Mouse (Mus musculus) lung, postnatal 10 days (tissue): ENCODE data around the gene Lonp2.

ENCODE experiments used
- DNase-seq: peaks from one replicate; pipeline ENCODE4 v3.0.0; 2021

Gene Lonp2

DNA sequence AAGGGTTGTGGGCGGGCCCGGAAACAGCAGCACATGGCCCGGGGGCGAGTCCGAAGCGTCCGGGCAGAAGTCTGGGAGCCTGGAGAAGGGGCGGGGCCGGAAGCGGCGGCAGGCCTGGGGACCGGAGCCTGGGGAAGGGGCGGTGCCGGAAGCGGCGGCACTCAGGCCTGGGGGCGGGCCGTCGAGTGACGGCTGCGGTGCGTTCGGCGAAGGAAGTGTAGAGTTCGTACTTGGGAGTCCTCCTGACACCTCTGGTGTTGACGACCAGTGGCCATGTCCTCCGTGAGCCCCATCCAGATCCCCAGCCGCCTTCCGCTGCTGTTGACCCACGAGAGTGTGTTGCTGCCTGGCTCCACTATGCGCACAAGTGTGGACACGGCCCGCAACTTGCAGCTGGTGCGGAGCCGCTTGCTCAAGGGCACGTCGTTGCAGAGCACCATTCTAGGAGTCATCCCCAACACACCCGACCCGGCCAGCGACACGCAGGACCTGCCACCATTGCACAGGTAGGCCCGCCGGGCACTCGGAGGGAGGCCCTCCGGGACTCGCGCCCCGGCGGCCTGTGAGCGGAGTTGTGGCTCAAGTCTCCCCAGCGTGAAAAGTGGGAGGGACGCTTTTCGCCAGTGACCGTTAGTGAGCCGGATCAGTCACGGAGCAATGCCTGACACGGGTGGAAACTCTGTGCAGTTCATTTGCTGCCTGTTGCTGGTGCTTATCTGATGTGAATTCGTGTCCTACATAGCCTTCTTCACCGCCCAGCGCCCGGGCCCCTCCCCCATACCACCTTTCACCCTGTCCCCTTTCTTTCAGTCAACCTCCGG, at the start of gene Lonp2:
Gene Lonp2 (plus strand): TSS at position 133 of the 821 bp plus-strand sequence.
- DNase-seq = peak; percentile 99

DNA sequence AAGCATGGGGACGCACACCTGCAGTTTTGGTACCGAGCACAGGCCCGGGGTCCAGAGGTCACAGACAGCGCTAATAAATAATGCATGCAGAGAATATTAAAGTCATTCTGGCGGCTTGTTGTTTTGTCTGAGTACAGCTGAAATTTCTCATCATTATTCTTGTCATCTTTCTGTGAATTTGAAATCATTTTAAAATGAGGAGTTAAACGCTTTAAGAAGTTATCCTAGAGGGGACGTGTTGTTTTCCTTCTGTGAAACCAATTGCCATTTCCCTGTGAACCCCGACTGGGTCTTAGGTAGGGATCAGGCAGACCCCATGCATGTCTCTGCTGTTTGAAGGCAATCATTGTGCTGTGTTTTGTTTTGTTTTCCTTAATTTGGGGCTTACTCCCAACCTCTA, 46.3 kb upstream of the Lonp2 start:
- DNase-seq = no peak

DNA sequence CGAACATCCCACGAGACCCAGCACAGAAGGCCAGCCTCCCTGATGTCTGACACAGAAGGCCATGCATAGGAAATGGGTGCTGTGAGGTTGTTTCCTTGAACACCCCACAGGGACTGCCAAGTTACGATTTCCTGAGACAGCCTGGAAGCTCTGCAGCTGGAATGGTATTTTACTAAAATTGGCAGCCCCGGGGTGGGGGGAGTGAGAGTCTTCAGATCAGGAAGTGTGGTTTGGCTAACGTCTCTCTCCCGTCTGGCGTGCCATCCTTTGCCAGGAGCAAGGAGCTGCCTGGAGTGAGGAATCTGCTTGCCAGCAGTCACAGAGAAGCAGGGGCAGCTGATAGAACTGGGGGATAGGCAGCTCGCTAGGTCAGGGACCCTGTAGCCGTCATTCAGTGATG, 45.8 kb upstream of the Lonp2 start:
- peak; percentile 75 for DNase-seq

DNA sequence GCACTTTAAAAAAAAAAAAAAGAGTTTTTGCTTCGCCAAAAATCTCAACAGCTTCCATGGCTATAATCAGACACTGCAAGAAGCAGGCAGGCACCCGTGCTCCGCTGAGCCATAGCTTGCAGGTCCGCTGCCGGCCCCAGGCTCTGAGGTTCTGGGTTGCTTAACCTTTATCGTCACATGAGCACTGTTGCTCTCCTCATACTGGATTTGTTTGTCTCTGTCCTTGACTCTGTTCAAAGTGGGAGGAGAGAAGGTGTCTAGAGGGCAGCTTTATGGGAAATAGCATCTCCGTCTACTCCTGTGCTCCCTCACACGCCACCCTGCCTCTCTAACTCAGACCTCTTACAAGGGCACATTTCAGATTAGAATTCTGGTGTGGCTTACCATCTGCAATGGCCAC, 45.1 kb upstream of the Lonp2 start:
- DNase-seq = peak; percentile 17

DNA sequence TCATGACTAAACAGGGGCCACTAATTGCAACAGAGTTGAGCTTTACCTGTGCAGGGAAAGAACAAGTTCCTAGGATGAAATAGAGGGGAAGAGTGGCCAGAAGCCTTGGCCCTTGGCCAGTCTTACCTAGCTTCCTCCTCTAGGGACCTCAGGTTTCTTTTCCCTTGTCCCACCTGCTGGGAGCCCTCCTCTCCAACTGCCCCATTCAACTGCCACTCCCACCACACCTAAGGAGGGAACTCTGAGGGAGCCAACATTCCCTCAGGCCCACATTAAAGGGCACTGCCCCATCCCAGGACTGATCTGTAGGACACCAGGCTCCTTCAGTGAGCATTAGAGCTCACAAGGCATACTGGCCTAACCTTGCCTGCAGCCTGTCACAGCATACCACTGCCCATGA, 43.4 kb upstream of the Lonp2 start, which contains the start of gene Abcc12:
Gene Abcc12 (minus strand): TSS at position 229 of the 400 bp plus-strand sequence.
- DNase-seq = no peak

DNA sequence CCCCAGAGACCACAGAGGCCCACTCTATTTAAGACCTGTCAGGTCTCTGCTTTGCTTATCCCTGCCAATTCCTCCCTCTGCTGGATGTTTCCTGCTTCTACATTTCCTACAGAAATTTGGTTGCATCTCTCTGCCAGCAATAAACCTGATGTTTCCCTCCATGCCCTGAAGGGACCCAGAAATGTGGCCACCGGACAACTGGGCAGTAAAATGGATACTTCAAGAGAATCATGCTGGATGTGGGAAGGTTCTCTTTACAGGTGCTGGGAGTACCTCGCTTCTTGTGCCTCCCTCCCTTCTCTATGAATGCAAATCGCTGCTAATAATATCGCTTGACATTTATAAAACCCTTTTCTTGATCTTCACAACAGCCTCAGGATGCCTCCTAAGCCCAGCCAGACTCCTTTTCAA, 41.9 kb upstream of the Lonp2 start:
- DNase-seq = no peak

DNA sequence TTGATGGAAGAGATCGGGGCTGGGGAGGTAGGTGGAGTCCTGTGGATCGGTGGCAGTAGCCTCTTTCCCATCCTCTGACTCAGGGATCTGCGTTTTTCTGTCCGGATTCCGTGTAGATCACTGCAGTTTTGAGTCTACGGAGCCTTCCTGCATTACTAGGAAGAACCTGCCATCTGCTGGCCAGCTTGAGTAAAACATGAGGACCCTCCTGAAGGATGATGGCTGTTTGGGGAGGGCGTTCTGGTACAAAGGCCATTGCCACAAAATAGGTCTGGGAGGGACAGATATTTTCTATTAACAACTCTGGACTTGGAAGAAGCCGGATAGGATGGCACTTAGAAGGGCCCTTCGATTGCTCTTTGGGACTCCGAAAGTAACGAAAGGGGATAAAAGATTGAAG, 38.7 kb upstream of the Lonp2 start:
- peak; percentile 93 for DNase-seq

DNA sequence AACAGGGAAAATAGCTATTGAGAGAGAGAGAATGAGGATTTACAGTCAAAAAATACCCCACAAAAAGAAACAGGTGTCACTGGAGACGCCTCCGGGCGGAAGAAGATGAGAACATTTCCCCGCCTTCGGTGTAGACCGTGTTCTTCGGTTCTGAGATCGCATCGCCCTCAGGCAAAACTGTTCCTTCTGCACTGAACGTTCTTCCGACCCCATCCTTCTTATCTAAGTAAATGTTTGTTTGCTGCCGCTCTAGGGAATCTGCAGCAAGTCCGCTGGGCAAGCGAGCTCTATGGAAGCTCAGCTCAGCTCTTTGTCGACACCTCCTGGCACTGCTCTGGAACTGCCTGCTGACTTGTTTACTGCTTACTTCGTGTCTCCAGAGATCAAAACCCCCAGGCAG, 38.3 kb upstream of the Lonp2 start:
- DNase-seq = peak; percentile 87

DNA sequence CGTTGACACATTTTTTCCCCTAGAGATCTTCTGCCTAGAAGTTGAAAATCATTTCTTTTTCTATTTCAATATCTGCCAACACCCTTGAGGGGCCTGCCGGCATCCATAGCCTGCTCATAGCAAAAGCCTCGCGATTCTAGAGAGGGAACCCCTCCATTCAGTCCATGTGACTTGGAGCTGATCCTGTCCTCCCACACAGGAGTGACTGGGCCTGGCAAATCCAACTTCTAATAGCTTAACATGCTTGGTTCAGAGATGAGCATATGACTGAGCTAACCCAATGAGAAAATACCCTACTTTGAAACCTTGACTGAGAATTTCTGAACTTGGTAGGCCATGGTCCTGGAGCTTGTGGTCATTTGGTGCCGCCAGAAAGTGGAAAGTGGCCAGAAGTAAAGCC, 37.8 kb upstream of the Lonp2 start:
- no peak for DNase-seq

DNA sequence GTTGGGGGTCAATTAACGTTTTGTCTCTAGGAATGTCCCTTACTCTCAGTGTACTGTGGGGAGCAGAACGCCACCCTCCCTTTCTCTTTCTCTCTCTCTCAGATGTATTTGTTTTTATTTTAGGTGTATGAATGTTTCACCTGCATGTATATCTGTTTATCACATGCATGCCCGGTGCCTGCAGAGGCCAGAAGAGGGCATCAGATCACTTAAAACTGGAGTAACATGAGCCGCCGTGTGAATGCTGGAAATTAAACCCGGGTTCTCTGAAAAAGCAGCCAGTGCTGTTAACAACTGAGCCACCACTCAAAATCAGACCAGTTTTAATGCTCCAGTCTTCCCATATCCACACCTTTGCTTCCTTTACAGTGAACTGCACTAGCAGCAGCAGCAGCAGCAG, 37.2 kb upstream of the Lonp2 start:
- DNase-seq = no peak

DNA sequence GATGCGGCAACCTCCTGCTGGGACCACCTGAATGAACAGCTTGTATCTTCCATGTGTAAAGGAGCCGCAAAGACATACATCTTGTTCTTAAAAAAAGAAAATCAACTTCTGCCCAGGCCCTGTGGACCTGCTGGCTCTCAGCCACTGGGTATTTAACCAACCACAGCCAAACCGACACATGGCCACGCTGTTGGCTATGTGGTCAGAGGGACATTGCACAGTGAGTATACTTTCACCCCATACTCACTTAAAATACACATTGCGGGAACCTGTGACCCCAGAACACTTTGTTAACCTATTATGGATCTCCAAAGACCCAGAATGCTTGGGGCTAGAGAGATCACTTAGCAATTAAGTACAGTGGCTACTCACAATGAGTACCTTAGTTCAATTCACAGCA, 35.5 kb upstream of the Lonp2 start:
- no peak for DNase-seq

DNA sequence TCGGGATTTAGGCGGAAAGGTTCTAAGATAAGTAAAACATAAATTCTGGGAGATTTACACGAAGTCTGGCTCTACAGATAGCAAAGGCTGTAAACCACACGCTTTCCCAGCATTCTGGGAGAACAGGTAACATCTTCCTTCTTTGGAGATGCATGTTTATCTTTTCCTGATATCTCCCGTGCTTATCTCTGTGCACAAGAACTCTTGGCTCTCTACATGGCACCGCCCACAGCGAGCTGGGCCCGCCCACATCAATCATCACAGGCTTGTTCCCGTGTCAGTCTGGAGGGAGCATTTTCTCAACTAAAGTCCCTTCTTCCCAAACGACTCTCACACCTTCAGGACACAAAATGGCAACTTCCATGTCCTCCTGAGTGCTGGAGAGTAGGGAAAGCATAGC, 30.7 kb upstream of the Lonp2 start:
- DNase-seq = no peak

DNA sequence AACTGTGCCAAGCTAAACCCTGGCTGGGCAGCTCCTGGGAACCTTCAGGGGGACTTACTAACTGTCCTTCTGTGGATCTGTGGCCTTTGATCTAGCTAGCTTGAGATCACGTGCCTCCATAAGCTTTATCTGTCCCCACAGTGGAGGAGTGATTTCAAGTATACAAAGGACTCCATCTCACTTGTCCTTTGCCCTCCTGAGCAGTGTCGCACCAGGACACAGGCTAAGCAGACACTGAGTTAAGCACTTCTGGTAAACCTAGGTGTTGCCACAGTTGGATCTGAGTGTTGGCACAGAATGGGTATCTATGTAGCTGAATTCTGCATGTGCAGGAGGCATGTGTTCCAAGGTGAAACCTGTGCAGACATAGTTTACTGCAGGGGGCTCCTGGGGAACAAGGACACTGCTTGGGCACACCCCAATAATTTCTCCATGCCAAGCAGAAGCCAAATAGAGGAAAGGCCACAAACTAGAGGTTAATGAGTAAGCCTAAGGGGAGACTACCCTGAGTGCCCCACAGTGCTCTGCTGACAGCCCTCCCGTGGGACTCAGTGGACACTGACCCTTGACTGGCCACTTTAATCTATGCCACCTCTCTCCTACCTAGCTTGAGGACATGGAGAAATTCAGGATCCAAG, 29.6 kb upstream of the Lonp2 start:
- DNase-seq = no peak

DNA sequence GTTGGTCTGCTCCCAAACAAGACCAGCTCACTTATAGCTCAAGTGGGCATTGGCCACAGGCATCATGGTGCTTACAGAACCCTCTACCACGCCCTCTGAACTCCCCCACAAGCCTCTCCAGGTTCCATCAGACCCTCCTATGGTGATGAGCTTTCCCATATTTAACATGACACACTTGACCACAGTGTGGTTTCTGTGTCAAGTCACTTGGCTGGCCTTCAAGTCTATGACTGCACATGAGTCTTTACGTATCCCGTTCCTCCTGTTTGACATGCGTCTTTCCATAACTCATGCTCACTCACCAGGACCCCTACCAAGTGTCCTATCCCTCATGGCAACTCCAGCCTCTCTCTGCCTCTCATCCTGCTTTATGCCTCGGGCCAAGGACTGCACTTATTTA, 28.2 kb upstream of the Lonp2 start:
- no peak for DNase-seq

DNA sequence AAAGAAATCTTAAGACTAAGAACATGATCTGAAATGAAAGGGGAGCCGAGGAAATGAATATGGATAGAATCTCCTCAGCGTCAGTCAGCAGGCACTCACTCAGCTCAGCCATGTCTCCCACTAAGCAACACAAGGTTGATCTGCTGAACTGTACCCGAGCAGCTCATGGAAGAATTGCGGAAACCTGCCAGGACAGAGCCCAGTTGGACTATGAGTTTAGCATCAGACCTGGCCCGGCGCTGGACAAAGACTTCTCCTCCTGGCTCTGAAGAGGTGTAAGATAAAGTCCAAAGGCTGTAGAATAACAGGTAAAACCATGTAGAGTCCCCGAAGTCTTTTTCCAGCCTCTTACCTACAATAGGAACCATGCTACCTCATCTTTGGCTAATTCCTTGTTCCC, 26.2 kb upstream of the Lonp2 start:
- no peak for DNase-seq

DNA sequence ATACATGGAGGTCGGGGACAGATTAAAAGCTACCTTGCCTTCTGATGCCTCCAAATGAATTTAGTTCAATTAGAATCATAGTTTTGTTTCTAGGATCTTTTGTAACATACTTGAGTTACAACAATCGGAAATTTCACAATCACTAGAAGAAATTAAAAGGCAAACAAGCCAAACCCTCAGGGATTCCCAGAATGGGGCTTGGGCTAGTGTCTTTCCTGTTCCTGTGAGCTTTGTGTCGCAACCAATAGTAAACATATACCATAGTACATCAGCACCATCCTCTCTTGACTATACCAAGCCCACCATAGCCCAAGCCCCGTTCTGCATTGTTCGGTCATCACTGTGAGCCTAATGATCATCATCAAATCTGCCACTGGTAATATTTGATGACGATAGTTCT, 24.5 kb upstream of the Lonp2 start:
- DNase-seq = no peak

DNA sequence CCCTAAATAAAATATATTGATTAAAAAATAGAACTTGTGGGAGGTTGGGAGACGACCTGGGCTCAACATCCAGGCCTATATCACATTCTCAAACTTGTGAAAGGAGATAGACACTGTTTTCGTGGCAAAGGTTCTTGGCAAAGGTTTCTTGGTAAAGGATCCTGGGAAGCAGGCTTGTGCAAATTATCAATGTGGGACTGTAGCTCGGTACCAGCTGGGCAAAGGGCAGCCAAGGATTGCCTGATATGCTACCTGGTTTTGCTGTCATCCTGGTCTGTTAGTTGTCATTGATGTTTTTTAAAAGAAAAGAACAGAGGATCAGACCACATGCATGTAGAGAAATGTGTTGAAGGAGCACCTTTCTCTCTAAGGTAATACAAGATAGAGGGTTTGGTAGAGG, 23.5 kb upstream of the Lonp2 start:
- DNase-seq = no peak

DNA sequence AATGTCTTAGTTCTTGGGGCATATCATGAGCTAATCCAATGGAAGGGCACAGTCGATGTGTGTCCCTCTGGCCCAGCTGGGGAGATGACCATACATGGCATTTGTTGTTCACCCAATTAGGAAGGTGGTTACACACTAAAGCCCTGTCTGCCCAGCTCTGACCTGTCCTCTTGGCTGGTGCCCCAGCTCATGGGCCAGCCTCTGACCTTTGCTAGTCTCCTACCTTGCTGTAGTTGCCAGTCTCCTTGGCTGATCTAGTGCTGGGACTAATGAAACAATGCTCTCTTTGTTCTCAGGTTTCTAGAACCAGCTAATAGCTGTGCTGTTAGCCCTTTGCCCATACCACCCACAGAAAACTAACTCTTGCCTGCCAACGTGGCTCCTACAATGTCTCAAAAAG, 20.7 kb upstream of the Lonp2 start:
- DNase-seq = no peak

DNA sequence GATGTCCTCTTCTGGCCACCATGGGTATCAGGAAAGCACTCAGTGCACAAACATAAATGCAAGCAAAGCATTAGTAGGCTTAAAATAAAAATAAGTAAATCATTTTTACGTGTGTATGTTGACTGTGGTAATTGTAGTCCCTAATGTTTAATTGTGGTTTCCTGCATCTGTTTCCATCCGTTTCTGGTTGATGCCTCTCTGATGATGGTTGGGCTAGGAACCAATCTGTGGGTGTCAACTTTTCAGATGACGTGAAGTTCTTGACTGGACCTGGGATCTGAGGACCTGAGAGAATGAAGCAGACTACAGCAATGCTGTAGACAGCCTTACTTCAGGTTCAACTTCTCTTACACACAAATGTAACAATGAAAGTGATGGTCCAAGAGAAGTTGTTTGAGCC, 19.2 kb upstream of the Lonp2 start:
- no peak for DNase-seq

DNA sequence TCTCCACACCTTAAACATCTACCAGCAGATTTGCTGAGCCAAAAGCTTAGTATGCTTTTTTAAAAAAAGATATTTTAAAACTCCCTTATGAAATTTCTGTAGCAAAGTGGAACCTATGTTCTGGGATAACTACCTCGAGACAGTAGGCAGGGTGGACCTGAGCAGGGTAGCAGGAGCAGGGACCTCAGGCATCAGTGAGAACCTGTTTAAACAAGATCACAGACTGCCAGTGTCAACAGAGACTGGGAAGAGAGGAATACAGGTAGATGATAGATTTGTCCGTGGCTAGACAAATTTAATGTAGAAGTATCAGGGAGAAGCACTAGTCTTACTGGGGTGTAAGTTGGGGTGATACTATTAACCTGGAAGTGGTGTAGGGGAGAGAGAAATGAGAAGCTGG, 10.0 kb upstream of the Lonp2 start:
- no peak for DNase-seq

DNA sequence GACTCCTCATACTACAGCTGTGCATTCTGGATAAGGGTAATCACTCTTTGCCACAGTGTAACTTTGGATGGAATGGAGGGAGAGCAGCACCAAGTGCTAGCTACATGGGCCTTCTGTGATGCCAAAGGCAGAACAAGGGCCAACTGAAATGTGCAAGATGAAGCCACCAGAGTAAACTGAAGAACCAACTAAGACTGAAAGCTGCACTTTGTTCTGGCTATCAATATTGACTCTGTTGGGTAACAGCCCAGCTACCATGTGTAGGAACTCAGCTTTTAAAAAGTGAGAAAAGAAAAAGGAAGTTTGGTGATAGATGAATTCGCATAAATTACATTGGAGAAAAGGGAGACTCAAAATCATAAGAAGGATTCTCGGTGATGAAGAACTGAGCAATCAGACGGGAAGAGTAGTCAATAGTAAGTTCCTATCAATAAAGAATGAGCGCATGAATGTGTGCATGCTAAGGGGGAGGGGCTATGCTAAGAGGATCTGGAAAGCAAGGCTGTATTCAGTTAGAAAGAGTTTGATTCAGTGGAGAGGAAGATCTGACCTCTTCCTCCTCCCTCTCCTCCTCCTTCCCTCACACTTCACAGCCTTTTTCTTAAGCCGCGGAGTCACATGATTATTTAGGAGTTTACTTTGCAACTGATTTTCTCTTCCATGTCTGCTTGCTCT, 8.6 kb upstream of the Lonp2 start:
- DNase-seq = no peak

DNA sequence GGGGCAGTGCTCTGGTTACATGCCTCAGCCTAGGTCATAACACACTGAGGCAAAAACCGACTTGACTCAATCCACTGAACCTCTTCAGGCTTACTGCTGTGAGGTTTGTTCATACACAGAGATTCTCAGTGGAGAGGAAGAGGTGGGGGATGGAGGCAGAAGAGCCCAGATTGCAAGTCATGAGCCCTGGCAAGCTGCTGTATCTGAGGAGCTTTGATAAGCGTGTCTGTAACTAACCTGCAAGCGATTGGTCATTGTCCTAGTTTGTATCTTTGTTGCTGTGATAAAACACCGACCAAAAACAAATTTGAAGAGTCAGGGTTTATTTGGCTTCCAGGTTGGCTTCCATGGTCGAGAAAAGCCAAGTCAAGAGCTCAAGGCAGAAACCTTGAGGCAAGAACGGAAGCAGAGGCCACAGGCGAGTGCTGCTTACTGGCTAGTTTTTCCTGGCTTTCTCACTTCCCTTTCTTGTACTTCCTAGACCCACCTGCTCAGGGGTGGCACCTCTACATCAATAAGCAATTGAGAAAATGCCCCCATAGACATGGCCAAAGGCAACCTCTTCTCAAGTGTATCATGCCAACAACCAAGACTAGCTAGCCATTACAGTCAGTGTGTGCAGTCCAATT, 6.0 kb upstream of the Lonp2 start:
- no peak for DNase-seq

DNA sequence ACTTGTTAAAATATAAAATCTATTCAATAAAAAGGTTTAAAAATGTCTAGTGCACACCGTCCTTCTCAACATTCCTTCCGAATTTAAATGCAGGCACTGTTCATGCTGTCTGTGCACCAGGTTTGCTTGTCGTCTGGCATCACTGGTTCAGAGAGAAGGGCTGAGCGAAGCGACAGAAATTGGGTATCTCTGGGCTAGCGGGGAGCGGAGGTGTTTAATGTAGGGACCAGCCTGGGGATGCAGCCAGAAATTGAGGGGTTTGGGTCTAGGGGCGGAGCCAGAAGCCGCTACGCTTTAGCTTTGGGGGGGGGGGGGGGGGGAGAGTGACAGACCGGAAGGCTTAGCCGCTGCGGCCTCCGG, 312 bp upstream of the Lonp2 start:
- DNase-seq = no peak

DNA sequence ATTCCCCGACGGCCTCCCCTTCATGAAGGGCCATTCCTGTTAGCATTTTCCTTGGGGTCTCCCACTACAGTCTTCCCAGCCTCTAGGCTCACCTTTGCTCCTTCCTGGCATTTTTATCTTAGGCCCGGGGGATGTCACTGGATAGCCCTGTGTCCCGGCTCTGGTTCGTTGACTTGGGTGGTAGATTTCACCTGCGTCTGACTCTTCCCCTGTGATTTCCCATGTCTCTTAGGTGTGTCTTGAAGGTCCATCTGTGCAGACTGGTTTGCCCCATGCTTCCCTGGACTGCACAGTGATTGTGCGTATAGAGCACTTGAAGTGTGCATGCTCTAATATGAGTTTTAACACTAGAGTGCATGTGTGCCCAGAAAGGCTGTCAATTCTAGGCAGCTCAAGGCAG, 1.1 kb downstream of the Lonp2 start:
- no peak for DNase-seq
